Mouse (Mus musculus) spleen, adult 2 months (tissue): ENCODE measurements around the gene Gm614.

Source experiments
- CTCF ChIP-seq: fragments of 200-500 bp; IDR thresholded peaks from 2 replicates; pipeline ENCODE4 v1.5.1; 2011; ENCODE audit warnings: mild to moderate bottlenecking, inconsistent platforms; ENCODE audit not compliant: insufficient read depth, insufficient read length, insufficient replicate concordance; ENCODE audit errors: extremely low read depth
- POLR2A ChIP-seq: fragments of 200-500 bp; IDR thresholded peaks from 2 replicates; pipeline ENCODE4 v1.6.1; 2011; ENCODE audit warnings: low read depth, low read length, inconsistent platforms

- TF ChIP-seq CTCF = no peak
- TF ChIP-seq POLR2A = no peak
Observed at GRCm38 (mm10) chrX:101300427-101301030, 36.7 kb upstream of the Gm614 start.
